Mouse (Mus musculus): Measurements from ENCODE around the gene Klk10. TPM values are rescaled to one million over a fixed set of nuclear protein-coding genes. Genes with fewer than 3 reads are reported as not detected.

Gene Klk10
- polyA plus RNA-seq, 1 experiment from 2014 or later = 0.10 TPM

GRCm38 (mm10) chr7:43797333-43797769 lies 16.5 kb downstream of the Klk10 start, which contains the start of gene Klk8:
TSS of gene Klk8 (plus strand) at chr7:43797577.
- no peaks in the 10 kb centered on the region for H3K9me3 ChIP-seq (replicated peaks)
- peaks cover 22% of the 10 kb centered on the region for H3K4me1 ChIP-seq
- no peak within 1 kb of the TSS for H3K27ac ChIP-seq (replicated peaks)
- no peaks in the 10 kb centered on the region for H3K36me3 ChIP-seq
- peak within 1 kb of the TSS; percentile 53 for H3K4me3 ChIP-seq (replicated peaks)
- H3K4me2 ChIP-seq = peak within 1 kb of the TSS; percentile 87
- peaks cover 37% of the 10 kb centered on the region for H3K27me3 ChIP-seq (replicated peaks)
- ATAC-seq (ENCODE audit: low FRiP score) = peak; percentile 74
- WGBS = under 1% methylated on average over 28 of the region's 28 CpGs
- H3K9ac ChIP-seq (replicated peaks) = peak within 1 kb of the TSS; percentile 45

- peak; percentile 46; the same call in 1 of the 2 replicates for ATAC-seq (ENCODE audit: low FRiP score)
- WGBS = 37% methylated on average over 13 of the region's 13 CpGs
- H3K9ac ChIP-seq (replicated peaks) = peak overlapping the region; percentile 45; the same call in 1 of the 2 replicates
Observed at GRCm38 (mm10) chr7:43797844-43798462, 17.1 kb downstream of the Klk10 start.

GRCm38 (mm10) chr7:43799876-43800275 lies 19.0 kb downstream of the Klk10 start:
- ATAC-seq (ENCODE audit: low FRiP score) = no peak
- no peaks in the 10 kb centered on the region for H3K9me3 ChIP-seq (replicated peaks)
- H3K4me1 ChIP-seq = peaks cover 22% of the 10 kb centered on the region
- H3K27ac ChIP-seq (replicated peaks) = no peak overlapping the region
- no peak overlapping the region for H3K4me2 ChIP-seq
- peaks cover 30% of the 10 kb centered on the region for H3K27me3 ChIP-seq (replicated peaks)
- H3K9ac ChIP-seq (replicated peaks) = no peak overlapping the region
- 74% methylated on average over 7 of the region's 7 CpGs for WGBS
- no peaks in the 10 kb centered on the region for H3K36me3 ChIP-seq
- no peak overlapping the region for H3K4me3 ChIP-seq (replicated peaks)

More at GRCm38 (mm10) chr7:43797844-43798462, 17.1 kb downstream of the Klk10 start:
- Histone ChIP-seq H3K9me3 (replicated peaks) (no peaks in the 10 kb centered on the region), H3K27ac (replicated peaks) (no peak overlapping the region), H3K4me1 (peaks cover 22% of the 10 kb centered on the region), H3K4me2 (peak overlapping the region; percentile 87), H3K36me3 (no peaks in the 10 kb centered on the region), H3K4me3 (replicated peaks) (peak overlapping the region; percentile 53), H3K27me3 (replicated peaks) (peaks cover 37% of the 10 kb centered on the region)

GRCm38 (mm10) chr7:43810994-43811393 lies 30.2 kb downstream of the Klk10 start, which contains the start of gene Klk7:
TSS of gene Klk7 (plus strand) at chr7:43811294.
- Histone ChIP-seq H3K36me3 (no peaks in the 10 kb centered on the region), H3K4me2 (no peak within 1 kb of the TSS), H3K9ac (replicated peaks) (no peak within 1 kb of the TSS), H3K27me3 (replicated peaks) (no peaks in the 10 kb centered on the region), H3K4me3 (replicated peaks) (no peak within 1 kb of the TSS), H3K9me3 (replicated peaks) (no peaks in the 10 kb centered on the region), H3K27ac (replicated peaks) (no peak within 1 kb of the TSS), H3K4me1 (no peaks in the 10 kb centered on the region)
- ATAC-seq (ENCODE audit: low FRiP score) = no peak
- 61% methylated on average over 5 of the region's 5 CpGs for WGBS

- WGBS = 88% methylated on average over 7 of the region's 7 CpGs
- Histone ChIP-seq H3K9me3 (replicated peaks) (no peaks in the 10 kb centered on the region), H3K9ac (replicated peaks) (no peak overlapping the region), H3K27ac (replicated peaks) (no peak overlapping the region), H3K36me3 (no peaks in the 10 kb centered on the region), H3K27me3 (replicated peaks) (no peaks in the 10 kb centered on the region), H3K4me1 (no peaks in the 10 kb centered on the region), H3K4me3 (replicated peaks) (no peak overlapping the region), H3K4me2 (no peak overlapping the region)
- ATAC-seq (ENCODE audit: low FRiP score) = no peak
Observed at GRCm38 (mm10) chr7:43815211-43815610, 34.4 kb downstream of the Klk10 start.

GRCm38 (mm10) chr7:43816746-43817145 lies 35.9 kb downstream of the Klk10 start:
- Histone ChIP-seq H3K9me3 (replicated peaks) (no peaks in the 10 kb centered on the region), H3K4me1 (no peaks in the 10 kb centered on the region), H3K4me2 (no peak overlapping the region), H3K36me3 (no peaks in the 10 kb centered on the region), H3K27me3 (replicated peaks) (no peaks in the 10 kb centered on the region), H3K9ac (replicated peaks) (no peak overlapping the region), H3K27ac (replicated peaks) (no peak overlapping the region), H3K4me3 (replicated peaks) (no peak overlapping the region)
- no peak for ATAC-seq (ENCODE audit: low FRiP score)

GRCm38 (mm10) chr7:43821581-43821980 lies 40.7 kb downstream of the Klk10 start:
- no peaks in the 10 kb centered on the region for H3K27me3 ChIP-seq (replicated peaks)
- H3K4me1 ChIP-seq = no peaks in the 10 kb centered on the region
- H3K9ac ChIP-seq (replicated peaks) = no peak overlapping the region
- no peaks in the 10 kb centered on the region for H3K9me3 ChIP-seq (replicated peaks)
- no peak overlapping the region for H3K27ac ChIP-seq (replicated peaks)
- no peak overlapping the region for H3K4me2 ChIP-seq
- ATAC-seq (ENCODE audit: low FRiP score) = no peak
- H3K36me3 ChIP-seq = no peaks in the 10 kb centered on the region
- no peak overlapping the region for H3K4me3 ChIP-seq (replicated peaks)
- 95% methylated on average over 7 of the region's 7 CpGs for WGBS

- no peaks in the 10 kb centered on the region for H3K9me3 ChIP-seq (replicated peaks)
- H3K9ac ChIP-seq (replicated peaks) = no peak within 1 kb of the TSS
- 82% methylated on average over 10 of the region's 10 CpGs for WGBS
- H3K4me2 ChIP-seq = no peak within 1 kb of the TSS
- no peaks in the 10 kb centered on the region for H3K36me3 ChIP-seq
- H3K4me1 ChIP-seq = no peaks in the 10 kb centered on the region
- no peaks in the 10 kb centered on the region for H3K27me3 ChIP-seq (replicated peaks)
- no peak within 1 kb of the TSS for H3K27ac ChIP-seq (replicated peaks)
- H3K4me3 ChIP-seq (replicated peaks) = no peak within 1 kb of the TSS
- no peak for ATAC-seq (ENCODE audit: low FRiP score)
Observed at GRCm38 (mm10) chr7:43824199-43824598, 43.4 kb downstream of the Klk10 start, which contains the start of gene Klk6. TSS of gene Klk6 (plus strand) at chr7:43824499.

- Histone ChIP-seq H3K4me3 (replicated peaks) (no peak overlapping the region), H3K9ac (replicated peaks) (no peak overlapping the region), H3K4me2 (no peak overlapping the region), H3K27ac (replicated peaks) (no peak overlapping the region), H3K27me3 (replicated peaks) (no peaks in the 10 kb centered on the region), H3K4me1 (no peaks in the 10 kb centered on the region), H3K36me3 (no peaks in the 10 kb centered on the region), H3K9me3 (replicated peaks) (no peaks in the 10 kb centered on the region)
- 92% methylated on average over 5 of the region's 5 CpGs for WGBS
- no peak for ATAC-seq (ENCODE audit: low FRiP score)
Observed at GRCm38 (mm10) chr7:43826056-43826455, 45.2 kb downstream of the Klk10 start.

GRCm38 (mm10) chr7:43827706-43828105 lies 46.9 kb downstream of the Klk10 start:
- 86% methylated on average over 4 of the region's 4 CpGs for WGBS
- ATAC-seq (ENCODE audit: low FRiP score) = no peak

GRCm38 (mm10) chr7:43829006-43829405 lies 48.2 kb downstream of the Klk10 start:
- Histone ChIP-seq H3K4me2 (no peak overlapping the region), H3K4me3 (replicated peaks) (no peak overlapping the region), H3K4me1 (no peaks in the 10 kb centered on the region), H3K27ac (replicated peaks) (no peak overlapping the region), H3K27me3 (replicated peaks) (no peaks in the 10 kb centered on the region), H3K36me3 (no peaks in the 10 kb centered on the region), H3K9me3 (replicated peaks) (no peaks in the 10 kb centered on the region), H3K9ac (replicated peaks) (no peak overlapping the region)
- 94% methylated on average over 8 of the region's 8 CpGs for WGBS
- ATAC-seq (ENCODE audit: low FRiP score) = no peak

More at GRCm38 (mm10) chr7:43827706-43828105, 46.9 kb downstream of the Klk10 start:
- no peak overlapping the region for H3K27ac ChIP-seq (replicated peaks)
- H3K4me1 ChIP-seq = no peaks in the 10 kb centered on the region
- H3K9ac ChIP-seq (replicated peaks) = no peak overlapping the region
- no peaks in the 10 kb centered on the region for H3K9me3 ChIP-seq (replicated peaks)
- no peaks in the 10 kb centered on the region for H3K27me3 ChIP-seq (replicated peaks)
- no peaks in the 10 kb centered on the region for H3K36me3 ChIP-seq
- no peak overlapping the region for H3K4me3 ChIP-seq (replicated peaks)
- H3K4me2 ChIP-seq = no peak overlapping the region
